Mouse (Mus musculus) erythroblast, embryonic 14.5 days (primary cell): Measurements from ENCODE around the gene Pced1b.

Experiments used
- GATA1 ChIP-seq: IDR thresholded peaks from 2 replicates; pipeline ENCODE4 v1.6.1; 2012; ENCODE audit warnings: low read length, inconsistent platforms, mixed read lengths
- TAL1 ChIP-seq: IDR thresholded peaks from 3 replicates; pipeline ENCODE4 v1.6.1; 2012; ENCODE audit warnings: low read length, inconsistent platforms, mixed read lengths

DNA sequence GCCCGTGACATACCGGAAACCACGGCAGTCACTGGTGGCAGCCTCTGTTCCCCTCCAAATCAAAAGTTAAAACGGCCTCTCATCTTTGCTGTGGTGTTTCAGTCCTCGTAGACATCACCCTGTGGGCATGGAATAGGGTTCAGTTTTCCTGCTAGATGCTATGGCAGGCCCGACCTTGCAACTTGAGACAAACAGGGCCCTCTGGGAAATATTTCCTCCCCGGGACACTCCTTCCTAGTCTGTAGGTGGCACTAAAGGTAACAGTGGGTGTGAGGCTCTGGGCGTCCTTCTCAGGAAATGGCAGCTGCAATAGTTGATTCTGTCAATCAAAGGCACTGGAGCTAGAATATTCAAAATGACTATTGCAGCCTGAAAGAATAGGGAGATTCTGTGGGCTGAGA lies 114.9 kb downstream of the Pced1b start:
- no peak for TF ChIP-seq GATA1
- no peak for TF ChIP-seq TAL1
